ENCODE assay signal across 18 mouse cellular contexts in genomic region chr4:63868770-63869169, GRCm38 (mm10). TPM values are rescaled to one million over a fixed set of nuclear protein-coding genes. Genes with fewer than 3 reads are reported as not detected.
"Had no signal": no experiment of that assay in that cellular context is flagged by ENCODE, and none has a peak within 500 bp of the region (broad histone marks: within the 10 kb centered on the region; RNA-seq: fewer than 3 reads in every experiment).

No protein-coding gene starts in this region.

- ATAC-seq: intestine, embryonic 16.5 days; midbrain, embryonic 13.5 days had no signal

- H3K4me1 ChIP-seq: limb, embryonic 12.5 days; midbrain, embryonic 13.5 days; neural tube, embryonic 12.5 days had no signal

- H3K4me2 ChIP-seq: limb, embryonic 12.5 days; midbrain, embryonic 13.5 days; neural tube, embryonic 12.5 days had no signal

- H3K4me3 ChIP-seq: left cerebral cortex, adult 2 months; limb, embryonic 12.5 days; midbrain, embryonic 13.5 days; myocyte; neural tube, embryonic 12.5 days had no signal

- H3K27me3 ChIP-seq: limb, embryonic 12.5 days; midbrain, embryonic 13.5 days; neural tube, embryonic 12.5 days had no signal

- H3K9ac ChIP-seq: limb, embryonic 12.5 days; liver, embryonic 14.5 days; midbrain, embryonic 13.5 days; neural tube, embryonic 12.5 days had no signal

- DNase-seq: kidney, adult 2 months; kidney, postnatal 25 days; liver; lung, adult 18-20 months; lung, postnatal 4 days; retina, postnatal 1 day; thymus, postnatal 4 days had no signal

- H3K9me3 ChIP-seq: limb, embryonic 12.5 days; midbrain, embryonic 13.5 days; neural tube, embryonic 12.5 days had no signal

- H3K27ac ChIP-seq: left cerebral cortex, adult 2 months; limb, embryonic 12.5 days; liver, embryonic 14.5 days; midbrain, embryonic 13.5 days; neural tube, embryonic 12.5 days had no signal

- H3K36me3 ChIP-seq: limb, embryonic 12.5 days; midbrain, embryonic 13.5 days; neural tube, embryonic 12.5 days had no signal

RNA-seq across cellular contexts. Expression of gene Tnfsf8, which starts 7.6 kb away (rescaled TPM):
- total RNA-seq: layer of hippocampus, postnatal 25 days; left cerebral cortex, adult 2 months; left cerebral cortex, postnatal 14 days; midbrain, postnatal 0 days had no signal
- polyA plus RNA-seq: midbrain, embryonic 13.5 days; midbrain, postnatal 0 days; neural tube, embryonic 12.5 days; stomach, embryonic 16.5 days had no signal
